Comparison of ENCODE assay signal across 15 mouse cellular contexts in genomic region chr6:49904001-49904400, GRCm38 (mm10).
DNase-seq lines count a peak whose midpoint lies in the region; ATAC-seq and TF ChIP-seq lines count a peak whose summit lies in the region.
"Had no signal": no experiment of that assay in that cellular context is flagged by ENCODE, and none has a peak within 500 bp of the region (broad histone marks: within the 10 kb centered on the region; RNA-seq: fewer than 3 reads in every experiment).

No protein-coding gene starts in this region.

- no peak for DNase-seq in kidney, adult 2 months
- peak; percentile 80 for DNase-seq in brain, embryonic 14.5 days (ENCODE audit: low read depth)
- DNase-seq in limb, embryonic 14.5 days (ENCODE audit: low spot score): peak; percentile 83
- DNase-seq in lung, postnatal 0 days (ENCODE audit: low spot score): no peak
- no peak for DNase-seq in thymus, adult 18-20 months
- DNase-seq in thymus, postnatal 4 days: no peak
- DNase-seq: adrenal gland, postnatal 10 days; cerebellum, postnatal 25 days; heart, adult 18-20 months; lung, embryonic 14.5 days; right cerebral cortex, postnatal 14 days; thymus, postnatal 36 days had no signal

- no peak for TF ChIP-seq POLR2A in kidney, adult 2 months (IDR thresholded peaks at IDR 0.05; ENCODE audit: low read depth, low read length)
- TF ChIP-seq POLR2A in brain, embryonic 14.5 days (IDR thresholded peaks at IDR 0.05; ENCODE audit: borderline replicate concordance, extremely low read depth, insufficient read depth, insufficient read length, poor library complexity, severe bottlenecking): no peak
- no peak for TF ChIP-seq POLR2A in limb, embryonic 14.5 days (IDR thresholded peaks at IDR 0.05; ENCODE audit: borderline replicate concordance, extremely low read depth, insufficient read depth, insufficient read length)

- no peak overlapping the region for H3K4me3 ChIP-seq in kidney, embryonic 16.5 days (ENCODE audit: low read length)
- no peak overlapping the region for H3K4me3 ChIP-seq in kidney, adult 2 months (ENCODE audit: insufficient read depth, low read depth, low read length)
- H3K4me3 ChIP-seq in embryonic facial prominence, embryonic 15.5 days (replicated peaks): no peak overlapping the region
- no peak overlapping the region for H3K4me3 ChIP-seq in limb, embryonic 14.5 days (replicated peaks; ENCODE audit: low read length)
- H3K4me3 ChIP-seq in lung, postnatal 0 days (ENCODE audit: low read depth, low read length): no peak overlapping the region
- H3K4me3 ChIP-seq: intestine, embryonic 15.5 days had no signal

- no peak for TF ChIP-seq EP300 in lung, postnatal 0 days (IDR thresholded peaks at IDR 0.05)

- no peaks in the 10 kb centered on the region for H3K36me3 ChIP-seq in kidney, embryonic 16.5 days (ENCODE audit: insufficient read depth, low read length)
- no peaks in the 10 kb centered on the region for H3K36me3 ChIP-seq in kidney, adult 2 months (ENCODE audit: control insufficient read depth, insufficient read depth, low read length)
- H3K36me3 ChIP-seq in embryonic facial prominence, embryonic 15.5 days: no peaks in the 10 kb centered on the region
- H3K36me3 ChIP-seq in limb, embryonic 14.5 days (ENCODE audit: control insufficient read depth, insufficient read depth, low read length): no peaks in the 10 kb centered on the region
- no peaks in the 10 kb centered on the region for H3K36me3 ChIP-seq in lung, postnatal 0 days (ENCODE audit: insufficient read depth, low read length)
- H3K36me3 ChIP-seq: intestine, embryonic 15.5 days had no signal

- peak; percentile 31; the same call in 1 of the 2 replicates for ATAC-seq in kidney, embryonic 16.5 days (ENCODE audit: low FRiP score, low TSS enrichment)
- peak; percentile 67; the same call in 1 of the 2 replicates for ATAC-seq in embryonic facial prominence, embryonic 15.5 days (ENCODE audit: insufficient number of reproducible peaks, low FRiP score, low TSS enrichment, low read depth)
- peak; percentile 92 for ATAC-seq in limb, embryonic 14.5 days (ENCODE audit: low FRiP score, low read depth)
- no peak for ATAC-seq in lung, postnatal 0 days
- ATAC-seq: intestine, embryonic 15.5 days had no signal

- no peaks in the 10 kb centered on the region for H3K4me1 ChIP-seq in kidney, embryonic 16.5 days (ENCODE audit: insufficient read depth, low read length)
- peaks cover 3% of the 10 kb centered on the region; the same call in 1 of the 2 replicates for H3K4me1 ChIP-seq in kidney, adult 2 months (ENCODE audit: control insufficient read depth, insufficient read depth, low read length)
- no peaks in the 10 kb centered on the region for H3K4me1 ChIP-seq in embryonic facial prominence, embryonic 15.5 days
- peaks cover 6% of the 10 kb centered on the region; the same call in 1 of the 2 replicates for H3K4me1 ChIP-seq in limb, embryonic 14.5 days (ENCODE audit: control insufficient read depth, insufficient read depth, low read length)
- H3K4me1 ChIP-seq in lung, postnatal 0 days (ENCODE audit: insufficient read depth, low read depth, low read length): no peaks in the 10 kb centered on the region
- H3K4me1 ChIP-seq: intestine, embryonic 15.5 days had no signal

- no peak for TF ChIP-seq CTCF in kidney, adult 2 months (conservative IDR thresholded peaks at IDR 0.05; ENCODE audit: insufficient read depth, insufficient read length, low read depth, low read length)
- no peak for TF ChIP-seq CTCF in brain, embryonic 14.5 days (IDR thresholded peaks at IDR 0.05; ENCODE audit: borderline replicate concordance, extremely low read depth, insufficient read depth, insufficient read length)
- no peak for TF ChIP-seq CTCF in lung, postnatal 0 days (IDR thresholded peaks at IDR 0.05)

- no peaks in the 10 kb centered on the region for H3K9me3 ChIP-seq in kidney, embryonic 16.5 days (ENCODE audit: low read length)
- no peaks in the 10 kb centered on the region for H3K9me3 ChIP-seq in embryonic facial prominence, embryonic 15.5 days (replicated peaks)
- no peaks in the 10 kb centered on the region for H3K9me3 ChIP-seq in limb, embryonic 14.5 days (ENCODE audit: control insufficient read depth, low read length)
- no peaks in the 10 kb centered on the region for H3K9me3 ChIP-seq in lung, postnatal 0 days (ENCODE audit: low read length)
- H3K9me3 ChIP-seq: intestine, embryonic 15.5 days had no signal

- no peak overlapping the region for H3K27ac ChIP-seq in kidney, embryonic 16.5 days (ENCODE audit: low read length)
- H3K27ac ChIP-seq in kidney, adult 2 months (ENCODE audit: insufficient read depth, low read depth, low read length): no peak overlapping the region
- H3K27ac ChIP-seq in embryonic facial prominence, embryonic 15.5 days (replicated peaks): no peak overlapping the region
- no peak overlapping the region for H3K27ac ChIP-seq in limb, embryonic 14.5 days (replicated peaks; ENCODE audit: low read depth, low read length)
- no peak overlapping the region for H3K27ac ChIP-seq in lung, postnatal 0 days (ENCODE audit: low read length)
- H3K27ac ChIP-seq: intestine, embryonic 15.5 days had no signal

- no peak overlapping the region for H3K4me2 ChIP-seq in kidney, embryonic 16.5 days (replicated peaks; ENCODE audit: low read depth, low read length)
- no peak overlapping the region for H3K4me2 ChIP-seq in embryonic facial prominence, embryonic 15.5 days (replicated peaks)
- H3K4me2 ChIP-seq in limb, embryonic 14.5 days (replicated peaks; ENCODE audit: low read depth, low read length, severe bottlenecking): no peak overlapping the region
- no peak overlapping the region for H3K4me2 ChIP-seq in lung, postnatal 0 days (replicated peaks; ENCODE audit: low read depth, low read length)
- H3K4me2 ChIP-seq: intestine, embryonic 15.5 days; lung, embryonic 14.5 days had no signal

- 29% methylated on average over 6 of the region's 6 CpGs for WGBS in kidney, embryonic 16.5 days
- WGBS in kidney, adult 2 months: 51% methylated on average over 6 of the region's 6 CpGs
- WGBS in embryonic facial prominence, embryonic 15.5 days: 38% methylated on average over 6 of the region's 6 CpGs
- 18% methylated on average over 6 of the region's 6 CpGs for WGBS in limb, embryonic 14.5 days
- 70% methylated on average over 6 of the region's 6 CpGs for WGBS in lung, postnatal 0 days

- H3K9ac ChIP-seq in kidney, embryonic 16.5 days (replicated peaks; ENCODE audit: low read length): no peak overlapping the region
- no peak overlapping the region for H3K9ac ChIP-seq in embryonic facial prominence, embryonic 15.5 days
- no peak overlapping the region for H3K9ac ChIP-seq in limb, embryonic 14.5 days (ENCODE audit: low read depth, low read length, severe bottlenecking)
- H3K9ac ChIP-seq in lung, postnatal 0 days (replicated peaks; ENCODE audit: low read depth): no peak overlapping the region
- H3K9ac ChIP-seq: intestine, embryonic 15.5 days; lung, embryonic 14.5 days had no signal

- no peaks in the 10 kb centered on the region for H3K27me3 ChIP-seq in kidney, embryonic 16.5 days (ENCODE audit: insufficient read depth, low read length)
- no peaks in the 10 kb centered on the region for H3K27me3 ChIP-seq in kidney, adult 2 months (replicated peaks; ENCODE audit: control insufficient read depth, insufficient read depth, low read length)
- peaks cover 6% of the 10 kb centered on the region; the same call in 1 of the 2 replicates for H3K27me3 ChIP-seq in embryonic facial prominence, embryonic 15.5 days
- H3K27me3 ChIP-seq in limb, embryonic 14.5 days (ENCODE audit: control insufficient read depth, insufficient read depth, low read length): no peaks in the 10 kb centered on the region
- H3K27me3 ChIP-seq in lung, postnatal 0 days (replicated peaks; ENCODE audit: insufficient read depth, low read length): no peaks in the 10 kb centered on the region
- H3K27me3 ChIP-seq: intestine, embryonic 15.5 days had no signal

Comparison
In these comparisons a context has a peak if more than half of its experiments do, and no peak if none do; other contexts are left out.
1. DNase-seq: peak in brain, embryonic 14.5 days (single experiment) and limb, embryonic 14.5 days (single experiment); none in kidney, adult 2 months (single experiment), lung, postnatal 0 days (single experiment), thymus, adult 18-20 months (0 of 2) and thymus, postnatal 4 days (single experiment).